Mouse (Mus musculus) Patski (cell line): ENCODE measurements around the gene P4htm. TPM values are rescaled to one million over a fixed set of nuclear protein-coding genes. Genes with fewer than 3 reads are reported as not detected.

ENCODE experiments used
- ATAC-seq: fragments of 100-300 bp; one replicate; pipeline ENCODE4 v1.8.0; 2021
- CTCF ChIA-PET: fragments of 350-600 bp; sonication (Branson Sonifier 250); formaldehyde crosslinking; loops from one replicate; lab custom pipeline; 2022; ENCODE audit warnings: inconsistent platforms; lab: Charles Lee
- POLR2A ChIA-PET: fragments of 350-600 bp; sonication (Branson Sonifier 250); formaldehyde crosslinking; loops from one replicate; lab custom pipeline; 2022; ENCODE audit warnings: antibody characterized with exemption, inconsistent platforms; lab: Charles Lee
- DNase-seq: peaks from one replicate; pipeline ENCODE4 v3.0.0-alpha.2; 2011; ENCODE audit warnings: low read depth, low spot score
- H3K27me3 ChIP-seq: fragments of 371-371 bp; one replicate; pipeline ENCODE4 v1.5.1; 2021
- CTCF ChIP-seq: fragments of 100-300 bp; IDR thresholded peaks from one replicate; pipeline ENCODE4 v1.5.1; 2021
- in situ Hi-C: fragments of 300-500 bp; cut with MboI; formaldehyde crosslinking; loops from 3 replicates; pipeline ENCODE4 v1.11.1; 2018; ENCODE audit warnings: low pct_unique_long_range_greater_than_20kb, mixed read lengths
- polyA plus RNA-seq: library from polyadenylated mRNA; unstranded; gene quantifications from one replicate; pipeline ENCODE4 v1.2.3, GENCODE M21; 2021

Gene P4htm
- polyA plus RNA-seq, 1 experiment from 2014 or later, result 8.6 TPM

DNA sequence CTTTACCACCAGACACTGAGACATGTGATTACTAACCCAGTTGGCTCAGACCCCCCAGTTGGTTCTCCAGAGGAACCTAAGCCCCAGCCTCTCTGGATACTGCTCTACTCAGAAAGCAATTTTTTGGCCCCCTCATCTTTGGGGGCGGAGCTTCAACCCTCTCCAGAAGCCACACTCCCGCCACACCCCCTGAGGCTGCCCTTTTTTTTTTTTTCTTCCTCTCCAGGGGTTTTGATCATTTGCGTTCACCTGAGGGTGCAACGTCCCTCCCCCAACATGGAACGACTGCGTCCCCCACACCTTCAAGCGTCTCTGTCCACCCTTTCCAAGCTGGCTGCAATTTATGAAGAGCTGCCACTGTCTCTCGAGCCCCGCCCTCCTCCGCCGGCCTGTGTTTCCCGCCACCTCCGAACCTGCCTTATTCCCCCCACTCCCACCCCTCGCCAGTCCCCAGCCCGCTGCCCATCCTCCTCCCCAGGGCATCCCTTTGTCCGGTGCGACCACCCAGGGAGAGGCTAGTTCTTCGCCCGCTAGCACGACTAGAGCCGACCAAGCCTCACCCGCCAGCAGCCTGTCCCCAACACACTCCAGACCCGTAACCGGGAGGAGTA is 19.4 kb downstream of the P4htm start:
- POLR2A ChIA-PET, result interaction anchor here (1.2 to 1.6 kb wide), 3 partner anchors 9 to 11 kb away, joined by 3 to 11 read pairs (median 5); partner anchors contain the start of gene Ndufaf3
- ATAC-seq, result peak; percentile 3
- H3K27me3 ChIP-seq, result no peaks in the 10 kb centered on the region
- DNase-seq, result no peak
- TF ChIP-seq CTCF, result no peak
- in situ Hi-C loops, result no loop called here
- CTCF ChIA-PET, result no interaction called here

DNA sequence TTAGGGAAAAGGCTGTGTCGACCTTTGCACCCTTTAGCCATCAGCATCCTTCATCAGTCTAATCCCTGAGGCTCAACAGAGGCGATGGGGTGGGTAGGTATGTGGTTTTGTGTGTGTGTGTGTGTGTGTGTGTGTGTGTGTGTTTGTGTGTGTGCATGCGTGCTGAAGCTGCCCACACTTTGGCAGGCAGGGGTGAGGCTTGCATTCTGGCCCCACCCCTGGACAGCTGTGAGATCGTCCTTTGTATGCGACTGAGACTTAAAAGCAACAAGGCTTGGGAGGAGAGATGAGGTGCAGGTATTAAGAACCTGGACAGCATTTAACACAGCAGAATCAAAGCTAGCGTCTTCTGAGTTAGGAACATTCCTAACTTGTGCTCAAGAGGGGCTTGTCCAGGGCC is 20.4 kb downstream of the P4htm start:
- TF ChIP-seq CTCF, result no peak
- ATAC-seq, result no peak
- ChIA-PET POLR2A (interaction anchor here (0.6 to 1.3 kb wide), 5 partner anchors 8 to 500 kb away, joined by 3 to 5 read pairs (median 3); partner anchors contain the start of gene Ndufaf3), CTCF (interaction anchor here (0.8 kb wide), 1 partner anchor 19 kb away, joined by 3 read pairs; no protein-coding TSS in a partner anchor)
- in situ Hi-C loops, result no loop called here
- no peak for DNase-seq
- no peaks in the 10 kb centered on the region for H3K27me3 ChIP-seq

DNA sequence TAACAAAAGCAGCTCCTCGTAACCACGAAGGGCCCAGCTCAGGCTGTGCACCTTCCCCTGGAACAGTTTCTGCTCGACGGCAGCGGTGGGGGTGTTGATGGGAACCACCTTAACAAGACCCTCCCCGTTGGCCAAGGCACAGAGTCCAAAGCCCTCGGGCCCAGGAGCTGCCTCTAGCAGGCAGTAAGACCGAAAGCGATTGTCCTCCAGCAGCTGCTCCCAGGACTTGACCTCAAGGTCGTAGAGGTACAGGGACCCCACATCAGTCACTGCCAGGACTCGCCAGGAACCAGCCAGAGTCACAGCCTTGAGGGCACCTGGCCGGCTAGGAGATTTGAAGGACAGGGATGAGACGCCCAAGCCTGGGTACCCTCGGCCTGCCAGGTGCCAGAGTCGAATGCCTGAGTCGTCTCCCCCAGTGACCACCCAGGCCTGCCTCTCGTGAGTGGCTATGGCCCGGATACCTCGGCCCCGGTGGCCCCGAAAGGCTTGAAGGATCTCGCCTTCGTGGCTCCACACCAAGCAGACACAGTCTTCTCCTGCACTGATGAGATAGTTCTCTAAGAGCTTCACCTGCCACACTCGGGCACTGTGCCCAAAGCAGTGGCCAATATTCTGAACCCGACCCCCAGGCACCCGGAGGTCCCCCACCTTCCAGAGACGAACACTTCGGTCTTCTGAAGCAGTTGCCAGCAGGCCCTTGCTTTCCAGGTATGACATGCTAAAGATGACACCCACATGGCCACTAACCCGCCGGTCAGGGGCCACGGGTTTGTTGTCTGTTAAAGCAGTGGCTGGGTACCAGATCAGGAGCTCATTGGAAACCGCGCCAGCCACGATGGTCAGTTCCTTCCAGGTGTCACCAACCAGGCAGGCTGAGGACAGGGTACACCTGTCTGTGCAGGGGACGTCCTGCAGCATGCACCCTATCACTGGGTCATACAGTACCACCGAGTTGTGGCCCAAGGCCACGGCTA is 21.9 kb downstream of the P4htm start:
- TF ChIP-seq CTCF, result no peak
- in situ Hi-C loops, result no loop called here
- ChIA-PET POLR2A (no interaction called here), CTCF (interaction anchor here (1.1 kb wide), 1 partner anchor 28 kb away, joined by 3 read pairs; no protein-coding TSS in a partner anchor)
- ATAC-seq (no peak), DNase-seq (no peak)
- H3K27me3 ChIP-seq, result no peaks in the 10 kb centered on the region

DNA sequence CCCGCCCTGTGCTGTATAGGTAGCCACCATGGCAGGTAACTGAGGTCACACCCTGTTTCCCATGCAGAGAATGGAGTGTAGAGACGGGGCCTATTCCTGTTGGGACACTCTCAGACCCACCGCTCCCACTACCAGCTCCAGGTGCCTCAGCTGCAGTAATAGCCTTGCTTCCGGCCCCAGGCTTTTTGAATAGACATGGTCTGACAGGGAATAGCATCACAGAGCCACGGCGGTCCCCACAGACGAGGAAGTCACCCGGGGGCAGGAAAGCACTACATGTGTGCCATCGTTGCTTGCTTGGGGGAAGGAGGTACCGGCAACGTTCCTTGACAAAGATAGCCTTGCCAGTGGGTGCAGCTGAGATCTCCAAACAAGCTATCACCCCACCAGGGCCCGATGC is 22.5 kb downstream of the P4htm start:
- POLR2A ChIA-PET, result no interaction called here
- CTCF ChIA-PET, result interaction anchor here (2.2 kb wide), 1 partner anchor 71 kb away, joined by 5 read pairs; no protein-coding TSS in a partner anchor
- H3K27me3 ChIP-seq, result no peaks in the 10 kb centered on the region
- in situ Hi-C loops, result no loop called here
- DNase-seq, result no peak
- no peak for ATAC-seq
- TF ChIP-seq CTCF, result no peak

DNA sequence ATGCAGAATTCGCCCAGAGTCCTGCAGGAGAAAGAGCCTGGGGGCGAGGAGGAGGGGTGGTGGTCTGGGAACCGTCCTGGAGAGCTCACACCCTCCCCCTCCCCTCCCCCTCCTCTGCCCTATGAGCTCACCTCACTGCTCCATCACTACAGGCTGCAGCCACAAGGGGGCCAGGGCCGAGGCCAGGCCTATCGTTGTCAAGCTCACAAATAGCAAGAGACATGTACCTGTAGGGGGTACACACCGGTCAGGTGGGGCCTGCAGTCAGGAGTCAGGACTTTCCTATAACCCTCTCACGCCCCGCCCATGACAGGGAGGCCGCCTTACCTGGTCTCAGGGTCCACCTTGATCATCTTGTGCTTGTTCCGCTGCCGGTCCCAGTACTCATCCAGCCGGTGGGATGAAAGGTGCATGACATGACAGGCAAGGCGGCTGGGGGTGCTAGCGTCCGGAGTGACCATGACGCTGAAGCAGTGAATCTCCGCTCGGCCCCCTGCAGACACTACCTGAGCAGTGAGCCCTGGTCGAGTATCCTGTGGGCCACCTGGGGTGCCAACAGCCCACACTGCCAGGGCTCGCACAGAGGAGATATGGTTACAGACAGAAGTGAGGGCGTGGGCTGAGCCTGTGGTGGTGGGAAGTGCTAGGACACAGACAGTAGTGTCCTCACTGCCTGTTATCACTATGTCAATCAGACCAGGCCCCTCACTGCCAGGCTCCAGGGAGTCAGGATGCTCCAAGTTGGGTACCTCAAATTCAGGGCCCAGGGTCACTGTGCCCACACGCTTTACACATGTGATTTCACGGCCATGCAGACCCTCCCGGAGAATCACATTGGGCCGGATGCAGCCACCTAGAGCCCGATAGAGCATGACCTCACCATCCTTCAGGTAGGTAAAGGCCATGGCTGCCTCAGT is 23.4 kb downstream of the P4htm start:
- no peak for TF ChIP-seq CTCF
- POLR2A ChIA-PET, result interaction anchor here (1.1 kb wide), 1 partner anchor 23 kb away, joined by 3 read pairs; no protein-coding TSS in a partner anchor
- H3K27me3 ChIP-seq, result no peaks in the 10 kb centered on the region
- DNase-seq (no peak), ATAC-seq (no peak)
- in situ Hi-C loops, result no loop called here
- CTCF ChIA-PET, result interaction anchor here (1.2 to 2.2 kb wide), 2 partner anchors 23 to 72 kb away, joined by 4 to 5 read pairs; no protein-coding TSS in a partner anchor

DNA sequence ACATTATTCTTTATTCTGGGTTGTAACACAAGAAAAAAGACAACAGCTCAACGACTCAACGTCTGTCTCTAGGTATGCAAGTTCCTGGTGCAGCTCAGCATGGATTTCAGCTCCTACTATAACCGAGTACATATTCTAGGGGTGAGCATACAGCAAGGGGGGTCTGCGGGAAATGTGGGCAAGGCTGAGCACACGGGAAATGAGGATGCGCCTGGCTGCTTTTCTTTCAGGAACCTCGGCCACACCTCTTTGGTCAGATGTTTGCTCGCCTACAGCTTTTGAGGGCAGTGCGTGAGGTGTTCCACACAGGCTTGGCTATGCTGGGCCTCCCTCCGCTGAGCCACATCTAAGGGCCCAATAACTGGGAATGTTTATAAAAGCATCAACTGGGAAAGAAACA is 25.1 kb downstream of the P4htm start:
- TF ChIP-seq CTCF, result no peak
- ChIA-PET POLR2A (interaction anchor here (0.6 kb wide), 1 partner anchor 264 kb away, joined by 3 read pairs; no protein-coding TSS in a partner anchor), CTCF (no interaction called here)
- ATAC-seq (no peak), DNase-seq (no peak)
- no peaks in the 10 kb centered on the region for H3K27me3 ChIP-seq
- in situ Hi-C loops, result no loop called here

DNA sequence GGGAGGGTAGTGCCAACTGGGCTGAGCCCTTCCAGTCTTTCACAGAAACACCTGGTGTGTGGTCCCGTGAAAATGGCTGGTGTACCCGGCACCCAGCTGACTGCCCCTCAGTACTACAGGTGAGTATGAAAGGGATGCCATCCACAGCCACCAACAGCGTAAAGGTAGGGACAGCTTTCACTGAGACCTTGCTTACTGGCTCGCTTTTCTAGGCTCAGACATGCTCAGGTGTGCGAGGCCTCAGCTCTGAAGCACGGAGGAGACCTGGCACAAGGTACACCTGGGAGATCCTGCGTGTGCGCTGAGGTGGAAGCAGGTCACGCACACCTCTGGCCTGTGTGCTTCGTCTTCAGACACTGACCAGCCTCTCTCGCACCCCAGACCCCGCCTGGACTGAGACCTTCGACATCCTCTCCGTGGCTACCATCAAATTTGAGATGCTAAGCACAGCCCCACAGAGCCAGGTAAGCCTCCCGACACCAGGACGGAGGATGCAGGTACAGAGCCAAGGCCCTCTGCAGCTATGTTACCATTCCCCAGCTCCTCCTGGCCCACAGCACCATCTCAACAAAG is 26.0 kb downstream of the P4htm start:
- in situ Hi-C loops, result no loop called here
- DNase-seq, result no peak
- ChIA-PET CTCF (interaction anchor here (0.9 kb wide), 1 partner anchor 49 kb away, joined by 3 read pairs; no protein-coding TSS in a partner anchor), POLR2A (interaction anchor here (0.6 kb wide), 1 partner anchor 47 kb away, joined by 3 read pairs; no protein-coding TSS in a partner anchor)
- no peaks in the 10 kb centered on the region for H3K27me3 ChIP-seq
- ATAC-seq, result no peak
- TF ChIP-seq CTCF, result no peak

DNA sequence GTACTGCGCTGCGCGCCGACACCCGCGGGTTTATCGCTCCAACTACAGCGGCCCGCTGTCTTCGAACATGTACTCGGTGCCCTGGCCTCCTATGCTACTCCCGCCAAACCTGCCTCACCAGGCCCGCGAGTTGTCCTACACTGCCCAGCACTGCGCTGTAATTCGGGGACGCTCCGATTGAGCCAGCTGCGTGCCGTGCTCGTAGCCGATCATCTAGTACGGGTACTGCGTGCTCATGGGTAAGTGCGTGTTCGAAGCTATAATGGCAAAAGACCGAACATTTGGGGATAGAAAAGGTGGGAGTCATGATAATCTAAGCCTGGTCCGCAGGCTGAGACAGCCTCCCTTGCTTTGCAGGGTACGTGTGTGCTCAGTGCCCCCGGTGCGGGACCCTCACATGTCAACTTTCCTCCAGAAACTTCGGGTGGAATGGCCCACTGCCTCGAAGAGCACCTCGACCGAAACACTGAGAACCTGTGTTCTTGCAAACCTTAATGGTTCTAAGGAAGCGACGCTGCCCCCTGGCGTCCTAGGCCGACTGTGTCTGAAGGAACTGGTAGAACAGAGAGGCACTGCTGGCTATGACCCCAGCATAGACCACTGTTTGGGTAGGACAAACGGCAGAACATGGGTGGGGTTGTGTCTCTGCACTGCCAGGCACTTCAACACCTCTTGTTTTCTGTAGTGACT is 27.1 kb downstream of the P4htm start:
- in situ Hi-C loops, result no loop called here
- CTCF ChIA-PET, result interaction anchor here (0.9 to 1.6 kb wide), 2 partner anchors 9 to 48 kb away, joined by 3 to 4 read pairs; no protein-coding TSS in a partner anchor
- POLR2A ChIA-PET, result no interaction called here
- no peak for TF ChIP-seq CTCF
- ATAC-seq, result peak; percentile 15
- no peaks in the 10 kb centered on the region for H3K27me3 ChIP-seq
- no peak for DNase-seq
